Mouse (Mus musculus) testis, adult 2 months (tissue): ENCODE results near the gene Wasl.

ENCODE experiments used
- CTCF ChIP-seq: fragments of 200-500 bp; IDR thresholded peaks from 2 replicates; pipeline ENCODE4 v1.5.1; 2012; ENCODE audit warnings: low read depth, mild to moderate bottlenecking, inconsistent platforms, low read length, moderate library complexity; ENCODE audit not compliant: control insufficient read depth, insufficient read depth, insufficient replicate concordance
- POLR2A ChIP-seq: fragments of 200-500 bp; IDR thresholded peaks from 2 replicates; pipeline ENCODE4 v1.6.1; 2012; ENCODE audit warnings: low read depth, mild to moderate bottlenecking, inconsistent platforms, low read length, moderate library complexity; ENCODE audit not compliant: control insufficient read depth

DNA sequence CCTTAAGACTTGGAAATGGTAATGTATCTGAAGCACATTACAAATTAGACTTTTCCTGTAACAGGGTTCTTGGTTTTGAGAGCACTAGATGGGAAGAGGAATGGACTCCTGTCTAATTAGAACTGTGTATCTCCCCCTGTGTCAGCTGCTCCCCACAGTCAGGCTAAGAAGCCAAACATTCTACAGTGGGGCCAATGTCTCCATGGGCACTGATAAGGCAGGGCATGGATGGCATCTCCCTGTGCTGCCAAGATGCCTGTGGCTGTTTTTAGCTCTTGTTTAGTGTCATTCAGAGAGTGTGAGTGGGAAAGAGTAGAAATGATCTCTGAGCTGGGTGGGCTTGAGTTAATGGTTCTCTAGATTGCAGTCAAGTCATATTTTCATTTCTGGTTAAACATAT, 91.5 kb downstream of the Wasl start:
- TF ChIP-seq CTCF (no peak), POLR2A (no peak)
